Mouse (Mus musculus) kidney, adult 2 months (tissue): Measurements from ENCODE around the gene Asap3.

Experiments used
- CTCF ChIP-seq: fragments of 200-500 bp; conservative IDR thresholded peaks from 2 replicates; pipeline ENCODE4 v1.5.1; 2011; ENCODE audit warnings: low read depth, mild to moderate bottlenecking, control low read depth, low read length, moderate library complexity, mixed read lengths; ENCODE audit not compliant: insufficient read depth, insufficient read length
- POLR2A ChIP-seq: fragments of 200-500 bp; IDR thresholded peaks from one replicate; pipeline ENCODE4 v1.6.1; 2011; ENCODE audit warnings: low read depth, low read length, control low read depth

DNA sequence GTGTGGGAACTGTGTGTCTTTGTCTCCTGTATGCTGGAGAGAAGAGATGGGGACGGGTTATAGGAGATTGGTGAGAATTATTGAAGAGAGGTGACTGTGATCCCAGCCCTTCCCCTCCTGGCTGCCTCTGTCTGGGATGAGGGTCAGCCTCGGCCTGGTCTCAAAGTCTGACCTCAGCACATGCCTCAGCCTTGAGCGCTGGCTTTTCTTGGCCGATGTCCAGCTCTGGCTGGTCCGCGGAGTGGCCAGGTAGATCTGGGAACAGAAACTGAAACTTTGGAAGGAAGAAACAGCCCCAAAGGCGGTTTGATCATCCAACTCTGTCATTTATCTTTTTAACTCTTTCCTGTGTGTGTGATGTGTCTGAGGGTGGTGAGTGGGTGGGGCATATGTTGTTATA, 7.5 kb downstream of the Asap3 start:
- TF ChIP-seq POLR2A (no peak), CTCF (no peak)
